Mouse (Mus musculus) hindbrain, embryonic 10.5 days (tissue): ENCODE results near the gene Trpm3. TPM values are rescaled to one million over a fixed set of nuclear protein-coding genes. Genes with fewer than 3 reads are reported as not detected.

Source experiments
- DNase-seq: peaks from one replicate; pipeline ENCODE4 v3.0.0-alpha.2; 2017; ENCODE audit warnings: low spot score
- H3K27ac ChIP-seq: fragments of 300-500 bp; sonication (generic); 2 replicates; pipeline ENCODE4 v1.5.1; 2016; ENCODE audit warnings: mild to moderate bottlenecking, moderate library complexity
- H3K27me3 ChIP-seq: fragments of 300-500 bp; sonication (generic); 2 replicates; pipeline ENCODE4 v1.6.1; 2016; ENCODE audit warnings: mild to moderate bottlenecking; ENCODE audit not compliant: poor library complexity, insufficient read depth, severe bottlenecking
- H3K36me3 ChIP-seq: fragments of 300-500 bp; sonication (generic); 2 replicates; pipeline ENCODE4 v1.6.1; 2016; ENCODE audit warnings: mild to moderate bottlenecking, moderate library complexity
- H3K4me1 ChIP-seq: fragments of 300-500 bp; sonication (generic); replicated peaks from 2 replicates; pipeline ENCODE4 v1.6.1; 2016; ENCODE audit warnings: mild to moderate bottlenecking
- H3K4me3 ChIP-seq: fragments of 300-500 bp; sonication (generic); 2 replicates; pipeline ENCODE4 v1.5.1; 2016; ENCODE audit warnings: mild to moderate bottlenecking, moderate library complexity
- H3K9me3 ChIP-seq: fragments of 300-500 bp; sonication (generic); 2 replicates; pipeline ENCODE4 v1.6.1; 2016; ENCODE audit warnings: mild to moderate bottlenecking, moderate library complexity
- WGBS: fragments of 180-500 bp; shearing (Covaris S2); methylation state at CpG from one replicate; pipeline ENCODE4 v1.1.7; 2016; 5-methylcytosine and 5-hydroxymethylcytosine counted together
- polyA plus RNA-seq: library from polyadenylated mRNA; unstranded; fragments of >200 nt; fragmentation: Nextera tagmentation; extraction: Ambion mirVana; gene quantifications from 2 replicates; pipeline ENCODE4 v1.2.1, GENCODE M21; 2016

Trpm3 gene
- polyA plus RNA-seq, 1 experiment from 2014 or later, result 14.4 TPM

- Histone ChIP-seq H3K27ac (no peak overlapping the region), H3K36me3 (no peaks in the 10 kb centered on the region), H3K4me3 (no peak overlapping the region), H3K9me3 (no peaks in the 10 kb centered on the region), H3K4me1 (no peaks in the 10 kb centered on the region), H3K27me3 (no peaks in the 10 kb centered on the region)
- no peak for DNase-seq
- WGBS, result 93% methylated on average over 3 of the region's 3 CpGs
Measured at GRCm38 (mm10) chr19:22775191-22775695, 636.4 kb downstream of the Trpm3 start.

DNA sequence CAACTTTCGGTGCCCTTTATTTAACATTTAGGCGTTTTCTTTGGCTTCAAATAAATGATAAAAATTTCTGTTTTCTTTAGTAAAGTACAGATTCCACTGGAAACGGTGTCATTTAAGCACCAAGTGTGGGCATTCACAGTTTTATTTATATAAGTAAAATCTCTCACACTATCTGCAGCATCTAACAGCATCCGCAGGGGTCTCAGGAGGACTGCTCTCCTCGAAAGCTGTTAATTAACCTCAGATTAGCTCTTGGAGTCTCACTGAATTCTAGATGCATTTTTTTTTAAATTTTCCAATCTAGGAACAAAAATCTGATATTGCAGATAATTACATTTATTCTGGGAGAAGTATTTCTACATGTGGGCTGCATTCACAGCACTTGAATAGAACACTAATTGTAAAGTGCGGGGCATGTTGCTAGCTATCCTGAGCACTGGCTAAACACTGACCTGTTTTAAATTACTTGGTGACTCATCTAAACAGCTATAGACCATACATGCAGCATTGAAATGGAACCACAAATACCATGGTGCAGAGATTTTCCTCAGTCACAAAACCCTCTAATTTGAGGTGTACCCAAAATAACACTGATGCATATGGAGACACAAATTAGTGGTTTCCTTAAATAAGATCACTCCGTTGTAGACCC is 641.5 kb downstream of the Trpm3 start:
- H3K4me1 ChIP-seq, result no peaks in the 10 kb centered on the region
- H3K27me3 ChIP-seq, result no peaks in the 10 kb centered on the region
- H3K27ac ChIP-seq, result no peak overlapping the region
- no peaks in the 10 kb centered on the region for H3K36me3 ChIP-seq
- DNase-seq, result no peak
- WGBS, result 79% methylated on average over 7 of the region's 7 CpGs
- H3K9me3 ChIP-seq, result no peaks in the 10 kb centered on the region
- no peak overlapping the region for H3K4me3 ChIP-seq

DNA sequence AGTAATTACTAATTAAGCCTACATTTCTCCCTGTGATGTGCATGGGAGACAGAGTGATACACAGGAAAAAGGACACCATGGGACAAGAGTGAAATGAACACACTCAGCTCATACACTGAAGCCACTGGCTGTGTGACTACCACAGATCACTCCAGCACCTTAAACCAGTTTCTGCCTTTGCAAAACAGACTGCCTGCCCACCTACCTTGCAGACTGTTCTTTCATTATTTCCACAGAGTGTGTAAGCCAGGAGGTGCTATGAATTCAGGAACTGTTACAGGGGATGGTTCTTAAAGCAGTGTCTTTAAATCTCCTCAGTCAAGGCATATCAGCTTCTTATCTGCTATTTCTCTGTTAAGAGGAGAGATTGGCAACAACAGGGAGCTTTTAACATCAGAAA is 642.7 kb downstream of the Trpm3 start:
- H3K27ac ChIP-seq, result no peak overlapping the region
- no peak for DNase-seq
- H3K4me1 ChIP-seq, result no peaks in the 10 kb centered on the region
- no peaks in the 10 kb centered on the region for H3K27me3 ChIP-seq
- H3K9me3 ChIP-seq, result no peaks in the 10 kb centered on the region
- no peaks in the 10 kb centered on the region for H3K36me3 ChIP-seq
- no peak overlapping the region for H3K4me3 ChIP-seq

GRCm38 (mm10) chr19:22783745-22784144 is 644.9 kb downstream of the Trpm3 start:
- WGBS, result 88% methylated on average over 2 of the region's 2 CpGs
- Histone ChIP-seq H3K9me3 (no peaks in the 10 kb centered on the region), H3K4me3 (no peak overlapping the region), H3K27me3 (no peaks in the 10 kb centered on the region), H3K36me3 (no peaks in the 10 kb centered on the region), H3K27ac (no peak overlapping the region), H3K4me1 (no peaks in the 10 kb centered on the region)
- DNase-seq, result no peak

DNA sequence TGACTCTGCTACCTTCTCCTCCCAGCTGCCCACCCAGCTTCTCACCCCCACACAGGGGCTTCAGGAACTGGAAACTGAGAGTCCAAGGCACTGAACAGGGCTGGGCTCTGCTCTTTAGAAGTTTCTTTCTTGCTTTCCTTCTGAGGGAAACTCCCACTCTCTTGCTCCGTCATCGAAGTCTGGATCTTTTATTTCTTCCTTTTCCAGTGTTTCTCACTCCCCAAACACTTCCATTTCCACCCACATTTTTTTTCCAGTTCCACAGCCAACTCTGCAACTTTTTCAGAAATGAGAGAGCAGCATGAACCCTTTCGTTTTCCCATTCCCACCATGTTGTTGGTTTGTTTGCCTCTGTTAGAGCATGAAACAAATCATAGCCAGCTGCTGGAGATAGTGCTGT is 650.9 kb downstream of the Trpm3 start:
- Histone ChIP-seq H3K4me3 (no peak overlapping the region), H3K36me3 (no peaks in the 10 kb centered on the region), H3K9me3 (no peaks in the 10 kb centered on the region), H3K27me3 (no peaks in the 10 kb centered on the region), H3K27ac (no peak overlapping the region), H3K4me1 (no peaks in the 10 kb centered on the region)
- DNase-seq, result no peak
- WGBS, result 81% methylated on average over 3 of the region's 3 CpGs

GRCm38 (mm10) chr19:22796996-22797395 is 658.1 kb downstream of the Trpm3 start:
- Histone ChIP-seq H3K27ac (no peak overlapping the region), H3K36me3 (no peaks in the 10 kb centered on the region), H3K4me3 (no peak overlapping the region), H3K27me3 (no peaks in the 10 kb centered on the region), H3K4me1 (no peaks in the 10 kb centered on the region), H3K9me3 (no peaks in the 10 kb centered on the region)
- 94% methylated on average over 2 of the region's 2 CpGs for WGBS
- DNase-seq, result no peak

DNA sequence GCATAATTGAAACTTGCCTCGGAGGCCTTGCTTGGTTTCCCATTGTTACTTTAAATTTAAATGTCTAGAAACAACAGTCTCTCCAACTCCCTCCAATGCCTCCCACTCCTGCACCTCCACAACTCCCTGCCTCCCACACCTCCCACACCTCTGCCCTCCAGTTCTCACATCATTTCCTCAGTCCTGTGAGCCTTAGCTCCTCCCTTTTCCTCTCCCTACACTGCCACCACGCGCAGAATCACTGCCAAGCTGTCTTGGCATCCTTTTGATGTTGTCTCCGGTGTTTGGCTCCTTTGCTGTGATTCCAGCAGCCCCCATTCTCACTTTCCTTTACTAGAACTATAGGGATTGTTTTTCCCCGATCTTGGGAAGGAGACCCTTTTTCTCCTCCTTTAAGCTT is 661.6 kb downstream of the Trpm3 start:
- DNase-seq, result no peak
- no peak overlapping the region for H3K27ac ChIP-seq
- H3K9me3 ChIP-seq, result no peaks in the 10 kb centered on the region
- 43% methylated on average over 5 of the region's 5 CpGs for WGBS
- H3K27me3 ChIP-seq, result no peaks in the 10 kb centered on the region
- H3K4me1 ChIP-seq, result no peaks in the 10 kb centered on the region
- H3K36me3 ChIP-seq, result no peaks in the 10 kb centered on the region
- no peak overlapping the region for H3K4me3 ChIP-seq

DNA sequence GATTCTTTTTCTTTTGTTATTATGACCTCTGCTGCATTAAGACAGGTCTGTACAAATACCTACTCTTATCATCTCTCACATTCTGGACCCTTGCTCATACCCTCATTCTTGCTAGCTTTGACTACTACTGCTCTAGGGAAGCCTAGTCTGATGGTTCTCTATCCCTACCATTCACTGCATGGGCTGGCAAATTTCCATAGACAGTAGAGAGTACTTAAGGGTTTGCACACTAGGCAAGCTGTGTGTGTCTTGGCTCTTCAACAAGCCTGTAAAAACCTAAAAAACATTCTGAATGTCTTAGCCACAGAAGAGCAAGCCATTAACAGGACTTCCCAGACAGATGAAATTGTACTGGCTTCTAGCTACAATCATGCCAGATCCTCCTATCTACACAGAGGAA is 664.5 kb downstream of the Trpm3 start:
- Histone ChIP-seq H3K27me3 (no peaks in the 10 kb centered on the region), H3K27ac (no peak overlapping the region), H3K4me3 (no peak overlapping the region), H3K36me3 (no peaks in the 10 kb centered on the region), H3K9me3 (no peaks in the 10 kb centered on the region), H3K4me1 (no peaks in the 10 kb centered on the region)
- DNase-seq, result no peak

DNA sequence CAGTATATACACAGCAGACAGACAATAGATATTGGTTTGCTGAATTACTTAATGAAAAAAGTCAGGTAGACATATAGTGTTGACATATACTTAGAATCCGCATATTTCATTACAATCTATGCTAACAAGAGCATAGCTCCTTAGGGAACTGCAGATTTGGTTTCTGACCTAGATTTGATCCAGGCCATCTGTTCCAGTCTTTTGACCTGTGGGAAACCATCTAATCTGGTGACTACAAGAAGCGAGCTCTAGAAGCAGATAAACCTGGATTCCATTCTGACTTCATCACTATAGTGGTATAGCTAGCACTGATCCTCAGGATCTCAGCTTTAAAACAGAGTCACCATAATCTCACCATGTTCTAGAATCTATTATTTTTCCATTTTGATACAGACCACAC is 665.5 kb downstream of the Trpm3 start:
- WGBS, result 84% methylated on average over 2 of the region's 2 CpGs
- H3K27me3 ChIP-seq, result no peaks in the 10 kb centered on the region
- H3K36me3 ChIP-seq, result no peaks in the 10 kb centered on the region
- no peak overlapping the region for H3K27ac ChIP-seq
- no peak for DNase-seq
- H3K9me3 ChIP-seq, result no peaks in the 10 kb centered on the region
- H3K4me3 ChIP-seq, result no peak overlapping the region
- H3K4me1 ChIP-seq, result no peaks in the 10 kb centered on the region

DNA sequence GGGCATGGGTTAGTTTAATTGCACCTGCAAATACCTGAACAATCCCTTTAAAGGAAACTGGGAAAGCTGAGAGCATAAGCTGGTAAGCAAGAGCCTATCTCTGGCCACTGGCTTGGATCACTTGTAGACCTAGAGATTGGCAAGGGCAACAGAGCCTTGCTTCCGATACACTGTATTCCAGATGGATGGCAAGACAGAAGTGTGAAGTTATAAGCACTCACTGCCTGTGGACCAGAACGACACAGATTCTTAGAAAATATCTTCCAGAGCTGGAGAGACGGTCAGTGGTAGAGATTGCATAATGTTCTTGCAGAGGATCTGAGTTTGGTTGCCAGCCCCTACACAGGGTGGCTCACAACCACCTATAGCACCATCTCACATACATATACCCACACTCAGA is 671.4 kb downstream of the Trpm3 start:
- Histone ChIP-seq H3K9me3 (0 out of 2 replicates have a peak, but pooled peaks cover 4% of the 10 kb centered on the region), H3K4me1 (no peaks in the 10 kb centered on the region), H3K27me3 (no peaks in the 10 kb centered on the region), H3K4me3 (no peak overlapping the region), H3K36me3 (no peaks in the 10 kb centered on the region), H3K27ac (no peak overlapping the region)
- WGBS, result 86% methylated on average over 3 of the region's 3 CpGs
- no peak for DNase-seq

GRCm38 (mm10) chr19:22821741-22822140 is 682.9 kb downstream of the Trpm3 start:
- no peak for DNase-seq
- Histone ChIP-seq H3K4me1 (peaks cover 40% of the 10 kb centered on the region), H3K27ac (no peak overlapping the region), H3K36me3 (no peaks in the 10 kb centered on the region), H3K9me3 (no peaks in the 10 kb centered on the region), H3K27me3 (peaks cover 54% of the 10 kb centered on the region), H3K4me3 (no peak overlapping the region)
- 65% methylated on average over 8 of the region's 8 CpGs for WGBS

DNA sequence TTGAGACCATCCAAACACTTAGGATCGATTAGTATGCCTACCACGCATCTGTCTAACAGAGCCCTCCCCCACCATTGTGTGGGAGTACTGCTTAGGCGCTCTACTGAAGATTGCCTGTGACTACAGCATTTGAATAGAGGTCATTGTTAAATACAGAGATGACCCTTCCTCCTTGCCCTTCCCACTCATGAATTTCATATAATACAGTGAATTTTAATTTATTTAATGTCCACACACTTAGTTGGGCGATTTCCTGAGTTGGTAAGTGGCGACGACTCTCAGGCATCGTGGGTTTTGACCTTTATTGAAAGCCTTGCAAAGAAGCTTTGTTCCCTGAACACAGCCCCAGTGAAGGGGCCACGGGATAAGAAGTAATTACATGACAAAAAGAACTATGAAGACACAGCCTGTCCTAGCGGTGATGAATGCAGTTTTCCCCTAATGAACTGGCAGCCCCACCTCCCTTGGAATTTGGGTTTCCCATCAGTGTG is 684.7 kb downstream of the Trpm3 start:
- Histone ChIP-seq H3K36me3 (no peaks in the 10 kb centered on the region), H3K27me3 (peaks cover 70% of the 10 kb centered on the region), H3K27ac (peak overlapping the region; percentile 62), H3K4me3 (peak overlapping the region; percentile 11; the same call in 1 of the 2 replicates), H3K4me1 (peaks cover 40% of the 10 kb centered on the region), H3K9me3 (no peaks in the 10 kb centered on the region)
- 30% methylated on average over 9 of the region's 9 CpGs for WGBS
- peak; percentile 74 for DNase-seq

DNA sequence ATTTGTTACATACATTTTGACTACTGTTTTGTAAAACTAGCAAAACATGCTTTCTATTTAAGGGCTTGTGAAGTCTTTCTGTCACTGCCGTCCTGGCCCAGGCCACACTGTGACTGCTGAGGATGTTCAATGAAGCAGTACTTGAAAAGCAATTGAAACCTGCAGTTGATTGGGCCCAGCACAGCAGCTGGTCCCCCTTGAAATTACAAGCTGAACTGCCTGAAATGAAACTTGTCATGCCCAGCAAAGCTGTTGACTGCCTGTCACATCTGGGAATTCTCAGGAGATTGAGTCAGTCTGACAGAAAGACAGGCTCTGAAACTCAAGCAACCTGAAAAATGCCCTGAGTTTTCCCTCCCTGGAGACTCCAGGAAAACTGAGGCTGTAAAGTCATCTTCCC is 687.0 kb downstream of the Trpm3 start:
- H3K9me3 ChIP-seq, result peaks cover 3% of the 10 kb centered on the region; the same call in 1 of the 2 replicates
- no peaks in the 10 kb centered on the region for H3K36me3 ChIP-seq
- peak; percentile 30 for DNase-seq
- H3K27ac ChIP-seq, result no peak overlapping the region
- 26% methylated on average over 1 of the region's 1 CpGs for WGBS
- H3K4me3 ChIP-seq, result no peak overlapping the region
- peaks cover 40% of the 10 kb centered on the region for H3K4me1 ChIP-seq
- H3K27me3 ChIP-seq, result peaks cover 59% of the 10 kb centered on the region
